Mouse (Mus musculus): ENCODE measurements around the gene Edem1.

The Edem1 gene

DNA sequence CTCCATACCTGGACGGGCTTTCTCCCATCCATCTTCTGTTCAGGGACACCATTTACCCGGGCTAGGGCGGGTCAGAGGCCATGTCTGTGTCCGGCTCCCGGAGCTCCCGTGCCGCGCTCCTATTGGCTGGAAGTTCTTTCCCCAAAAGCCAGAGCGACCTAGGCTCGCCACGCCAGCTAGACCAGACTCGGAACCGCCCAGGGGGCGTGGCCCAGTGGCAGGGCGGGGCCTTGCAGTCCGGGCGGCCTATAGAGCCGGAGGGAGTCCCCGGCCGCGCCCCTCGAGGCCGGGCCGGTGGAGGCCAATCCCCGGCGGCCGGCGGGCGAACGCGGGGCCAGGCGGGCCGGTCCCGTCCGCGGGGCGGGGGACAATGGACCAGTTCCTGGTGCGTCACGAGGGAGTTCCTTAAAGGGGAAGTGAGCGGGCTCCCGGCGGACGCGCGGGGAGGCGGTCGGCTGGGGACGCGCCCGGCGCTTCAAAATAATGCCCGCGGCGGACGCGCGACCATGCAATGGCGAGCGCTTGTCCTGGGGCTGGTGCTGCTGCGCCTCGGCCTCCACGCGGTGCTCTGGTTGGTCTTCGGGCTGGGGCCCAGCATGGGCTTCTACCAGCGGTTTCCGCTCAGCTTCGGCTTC, at the start of gene Edem1:
TSS of gene Edem1 (plus strand) at position 408 of the 635 bp plus-strand sequence.
- TF ChIP-seq GATA4 (IDR thresholded peaks at IDR 0.05; ENCODE audit: insufficient replicate concordance, low read length) = no peak

DNA sequence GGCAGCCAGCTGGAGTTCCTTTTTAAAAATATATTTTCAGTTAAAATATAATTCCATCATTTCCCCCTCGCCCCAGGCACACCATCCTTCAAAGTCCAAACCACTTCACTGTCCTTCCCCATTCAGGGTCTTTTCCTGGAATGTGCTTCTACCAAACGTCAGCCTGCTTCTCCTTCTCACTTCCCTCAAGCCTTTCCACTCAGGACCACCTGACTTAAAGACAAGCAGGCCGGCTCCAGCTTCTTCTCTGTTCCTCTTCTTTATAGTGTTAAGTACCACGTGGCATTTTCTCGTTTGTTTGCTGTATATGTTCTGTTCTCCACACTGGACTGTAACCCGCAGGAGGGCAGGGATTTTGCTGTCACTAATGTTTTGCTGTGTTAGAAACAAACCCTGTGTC, 46.6 kb upstream of the Edem1 start:
- no peak for TF ChIP-seq GATA4 (IDR thresholded peaks at IDR 0.05; ENCODE audit: insufficient replicate concordance, low read length)

DNA sequence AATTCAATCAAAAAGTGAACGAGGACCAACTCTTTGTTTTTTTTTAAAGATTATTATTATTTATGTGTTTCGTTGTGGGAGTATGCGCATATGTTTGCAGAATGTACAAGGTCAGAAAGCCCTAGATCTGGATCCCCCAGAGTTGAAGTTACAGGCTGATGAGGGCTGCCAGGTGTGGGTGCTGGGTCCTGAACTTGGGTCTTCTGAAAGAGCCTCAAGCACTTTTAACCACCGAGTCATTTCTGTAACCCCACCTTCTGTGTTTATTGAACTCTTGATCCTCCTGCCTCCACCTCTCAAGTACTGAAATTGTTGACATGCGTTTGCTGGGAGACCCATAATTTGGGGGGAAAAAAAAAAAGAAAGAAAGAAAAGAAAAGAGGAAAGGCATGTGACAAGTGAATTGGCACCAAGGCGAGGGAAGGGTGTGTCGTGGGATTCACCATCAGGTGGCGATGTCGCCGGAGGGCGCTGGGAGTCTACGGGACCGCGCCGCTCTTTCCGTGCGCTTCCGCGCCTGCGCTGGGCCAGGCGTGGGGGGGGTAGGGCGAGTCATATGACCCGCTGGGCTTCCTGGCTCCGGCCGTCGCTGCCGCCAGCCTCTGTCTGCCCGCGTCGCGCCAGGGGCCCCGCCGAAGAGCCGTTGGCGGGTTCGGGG, 45.8 kb upstream of the Edem1 start, which contains the start of gene Arl8b:
TSS of gene Arl8b (plus strand) at position 574 of the 658 bp plus-strand sequence.
- TF ChIP-seq GATA4 (IDR thresholded peaks at IDR 0.05; ENCODE audit: insufficient replicate concordance, low read length) = peak; percentile 9; the same call in 1 of the 2 replicates

DNA sequence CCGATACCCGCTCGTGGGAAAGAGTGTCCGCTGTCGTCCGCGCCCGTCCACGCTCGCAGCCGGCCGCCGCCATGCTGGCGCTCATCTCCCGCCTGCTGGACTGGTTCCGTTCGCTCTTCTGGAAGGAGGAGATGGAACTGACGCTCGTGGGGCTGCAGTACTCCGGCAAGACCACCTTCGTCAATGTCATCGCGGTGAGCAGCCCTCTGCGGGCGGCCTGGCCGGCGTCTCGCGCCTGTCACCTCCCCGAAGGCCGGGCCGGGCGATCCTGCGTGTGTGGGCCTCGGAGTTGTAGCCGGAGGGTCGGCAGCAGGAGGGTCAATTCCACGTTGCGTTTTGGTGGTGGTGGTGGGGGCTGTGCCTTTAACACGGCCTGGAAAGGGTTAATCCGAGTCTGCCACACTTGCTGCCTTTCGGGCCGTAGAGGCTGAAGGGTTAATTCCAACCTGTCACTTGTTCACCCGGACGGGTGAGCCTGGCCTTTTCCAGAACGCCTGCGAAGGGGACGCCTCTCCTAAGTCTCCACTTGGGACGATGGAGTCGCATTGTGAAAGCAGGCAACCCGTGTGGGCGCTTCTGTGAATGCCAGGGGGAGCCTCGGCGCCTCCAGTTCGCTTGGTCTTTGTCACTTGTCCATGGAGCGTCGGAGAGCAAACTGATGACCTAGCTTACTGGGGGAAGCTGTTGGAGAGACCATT, 45.1 kb upstream of the Edem1 start:
- TF ChIP-seq GATA4 (IDR thresholded peaks at IDR 0.05; ENCODE audit: insufficient replicate concordance, low read length) = no peak

DNA sequence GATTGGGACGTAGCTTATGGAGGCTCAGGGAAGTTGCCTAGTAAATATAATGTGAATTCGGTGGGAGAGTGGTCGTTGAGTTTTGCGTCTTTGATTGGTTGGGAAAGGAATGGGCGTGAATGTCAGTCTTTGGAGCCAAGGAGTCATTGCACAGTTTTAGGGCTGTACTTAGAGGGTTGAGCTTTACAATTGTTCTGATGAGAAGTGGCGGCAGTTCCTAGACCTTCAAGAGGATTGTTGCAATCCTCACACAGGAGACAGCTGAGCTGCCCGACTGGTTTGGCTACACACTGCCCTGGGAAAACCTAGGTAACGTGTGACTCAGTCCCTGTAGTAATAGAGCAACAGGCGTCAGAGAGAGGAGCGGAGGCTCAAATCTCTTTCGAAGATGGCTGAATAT, 44.4 kb upstream of the Edem1 start:
- no peak for TF ChIP-seq GATA4 (IDR thresholded peaks at IDR 0.05; ENCODE audit: insufficient replicate concordance, low read length)

DNA sequence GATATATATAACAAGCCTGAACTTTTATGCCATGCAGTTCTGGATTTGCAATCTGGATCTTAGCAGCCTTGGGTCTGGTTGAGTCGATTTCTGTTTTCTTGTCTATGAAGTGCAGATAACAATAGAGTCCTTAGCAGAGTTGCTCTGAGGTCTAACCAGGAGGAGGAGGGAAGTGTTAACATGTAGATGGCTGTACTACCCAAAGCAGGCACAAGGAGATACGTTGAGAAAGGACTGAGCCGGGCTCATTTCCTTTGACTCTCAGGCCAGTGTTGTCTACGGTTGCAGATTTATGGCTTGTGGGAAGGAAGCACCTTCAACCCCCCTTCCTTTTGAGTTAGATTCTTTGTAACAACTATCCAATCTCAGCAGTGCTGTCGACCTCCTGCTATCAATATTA, 43.6 kb upstream of the Edem1 start:
- no peak for TF ChIP-seq GATA4 (IDR thresholded peaks at IDR 0.05; ENCODE audit: insufficient replicate concordance, low read length)

DNA sequence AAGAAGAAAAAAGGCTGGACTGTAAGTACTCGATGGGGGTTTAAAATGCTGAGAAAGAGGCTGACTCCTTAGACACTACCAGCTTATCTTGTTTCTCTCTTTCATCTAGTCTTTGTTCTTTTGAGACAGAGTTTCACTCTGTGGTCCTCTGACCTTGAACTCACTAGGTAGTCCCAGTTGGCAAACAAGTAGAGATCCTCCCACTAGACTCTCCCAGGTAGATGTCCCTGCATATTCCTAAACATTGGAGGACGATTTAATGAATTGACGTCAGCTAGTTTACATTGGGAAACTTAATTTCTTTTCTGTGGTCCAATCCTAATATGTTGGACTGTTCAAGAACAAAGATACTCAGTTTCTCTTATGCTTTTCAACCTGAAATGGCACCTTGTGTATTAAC, 42.9 kb upstream of the Edem1 start:
- TF ChIP-seq GATA4 (IDR thresholded peaks at IDR 0.05; ENCODE audit: insufficient replicate concordance, low read length) = no peak

DNA sequence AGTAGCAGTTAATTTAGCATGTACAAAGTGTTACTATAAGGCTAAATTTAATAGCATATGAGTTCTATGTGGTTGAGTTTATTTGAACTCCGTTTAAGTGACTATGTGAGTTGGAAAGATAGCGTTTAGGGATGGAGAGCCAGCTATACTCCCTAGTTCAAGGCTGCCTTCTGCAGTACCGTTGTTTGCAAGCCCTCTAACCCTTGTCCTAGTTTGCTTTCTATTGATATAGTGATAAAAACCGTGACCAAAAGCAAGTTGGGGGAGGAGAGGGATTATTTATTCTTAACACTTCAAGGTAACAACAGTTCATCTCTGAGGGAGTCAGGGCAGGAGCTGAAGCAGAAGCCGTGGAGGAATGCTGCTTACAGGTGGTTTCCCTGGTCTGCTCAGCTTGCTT, 36.9 kb upstream of the Edem1 start:
- TF ChIP-seq GATA4 (IDR thresholded peaks at IDR 0.05; ENCODE audit: insufficient replicate concordance, low read length) = peak; percentile 25; the same call in 1 of the 2 replicates

DNA sequence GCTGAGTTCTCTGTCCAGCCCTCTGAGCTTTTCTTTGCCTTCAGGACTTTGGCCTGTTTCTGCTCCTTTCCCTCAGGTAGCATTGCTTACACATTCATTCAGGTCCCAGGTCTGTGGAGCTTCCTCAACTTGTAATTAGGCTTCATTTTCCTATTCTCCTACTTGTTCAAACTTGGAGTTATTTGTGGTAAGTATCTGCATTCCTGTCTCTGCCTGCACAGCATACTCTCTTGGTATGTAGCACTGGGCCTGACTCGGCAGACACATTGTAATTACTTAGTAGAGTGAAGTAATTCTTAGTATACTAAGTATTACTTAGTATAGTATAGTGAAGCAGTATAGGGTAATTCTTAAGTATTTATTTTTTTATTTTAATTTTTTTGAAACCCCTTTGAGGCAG, 32.5 kb upstream of the Edem1 start:
- no peak for TF ChIP-seq GATA4 (IDR thresholded peaks at IDR 0.05; ENCODE audit: insufficient replicate concordance, low read length)

DNA sequence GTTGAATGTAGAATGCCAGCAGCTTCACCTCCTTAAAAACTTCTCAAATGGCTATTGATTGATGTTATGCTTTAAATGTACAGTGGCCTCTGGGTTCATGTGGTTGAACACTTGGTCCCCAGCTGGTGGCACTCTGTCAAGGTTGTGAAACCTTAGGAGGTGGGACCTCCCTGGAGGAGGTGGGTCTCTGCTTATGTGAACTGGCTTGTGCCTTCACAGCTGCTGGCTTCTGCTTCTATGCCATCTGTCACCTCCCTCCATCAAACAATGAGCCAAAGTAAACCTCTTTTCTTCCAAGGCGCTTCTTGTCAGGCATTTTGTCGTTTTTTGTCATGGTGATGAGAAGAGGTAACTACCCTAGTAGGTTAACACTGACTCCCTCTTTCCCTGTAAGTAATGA, 31.7 kb upstream of the Edem1 start:
- TF ChIP-seq GATA4 (IDR thresholded peaks at IDR 0.05; ENCODE audit: insufficient replicate concordance, low read length) = no peak

DNA sequence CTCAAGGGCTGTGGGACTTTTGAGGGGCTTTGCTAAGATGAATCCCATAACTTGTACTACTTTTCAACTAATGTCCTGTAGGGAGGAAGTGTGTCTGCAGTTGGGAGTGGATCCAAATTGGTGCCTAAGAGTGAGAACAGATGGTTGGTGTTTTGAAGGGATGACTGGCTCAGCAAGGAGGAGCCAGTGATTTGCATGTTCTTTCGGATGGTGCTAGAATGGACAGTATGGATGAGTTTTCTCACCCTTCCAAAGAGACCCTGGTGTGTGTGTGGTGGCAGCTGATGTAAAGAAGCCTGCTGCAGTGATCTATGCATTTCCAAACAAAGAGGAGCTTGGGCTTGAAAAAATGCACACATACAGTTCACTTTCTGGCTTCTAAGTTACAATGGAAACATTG, 23.2 kb upstream of the Edem1 start:
- no peak for TF ChIP-seq GATA4 (IDR thresholded peaks at IDR 0.05; ENCODE audit: insufficient replicate concordance, low read length)

DNA sequence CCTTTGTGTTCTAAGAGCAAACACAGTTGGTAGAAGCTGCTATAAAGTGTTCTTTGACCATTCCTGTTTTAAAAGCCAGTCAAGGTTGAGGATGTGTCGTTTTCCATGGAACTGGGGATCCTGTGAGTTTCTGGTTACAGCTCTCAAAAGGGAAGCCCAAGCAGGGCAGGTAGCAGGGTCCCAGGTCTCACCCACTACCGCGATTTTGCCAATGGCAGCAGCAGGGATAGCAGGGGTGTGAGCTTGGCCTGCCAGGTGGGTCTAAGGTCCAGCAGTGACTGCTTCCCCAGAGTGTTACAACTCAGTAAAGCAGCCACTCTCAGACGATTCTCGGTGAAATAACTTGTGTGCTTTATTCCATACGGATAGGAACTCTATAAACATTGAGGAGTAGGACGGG, 22.6 kb upstream of the Edem1 start:
- no peak for TF ChIP-seq GATA4 (IDR thresholded peaks at IDR 0.05; ENCODE audit: insufficient replicate concordance, low read length)

DNA sequence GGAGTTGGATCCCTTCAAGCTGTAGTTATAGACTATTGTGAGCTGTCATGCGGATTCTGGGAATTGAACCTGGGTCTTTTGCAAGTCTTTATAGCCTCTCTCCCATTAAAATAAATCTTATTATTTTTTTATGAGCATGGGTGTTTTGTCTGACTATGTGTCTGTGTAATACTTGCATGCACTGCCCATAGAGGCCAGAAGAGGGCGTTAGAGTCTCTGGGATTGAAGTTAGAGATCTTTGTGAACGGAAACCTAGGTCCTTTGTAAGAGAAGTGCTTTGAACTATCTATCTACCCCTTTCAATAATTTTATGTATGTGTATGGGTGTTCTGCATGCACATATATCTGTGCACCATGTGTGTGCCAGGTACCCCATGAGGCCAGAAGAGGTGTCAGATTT, 21.0 kb upstream of the Edem1 start:
- TF ChIP-seq GATA4 (IDR thresholded peaks at IDR 0.05; ENCODE audit: insufficient replicate concordance, low read length) = no peak

DNA sequence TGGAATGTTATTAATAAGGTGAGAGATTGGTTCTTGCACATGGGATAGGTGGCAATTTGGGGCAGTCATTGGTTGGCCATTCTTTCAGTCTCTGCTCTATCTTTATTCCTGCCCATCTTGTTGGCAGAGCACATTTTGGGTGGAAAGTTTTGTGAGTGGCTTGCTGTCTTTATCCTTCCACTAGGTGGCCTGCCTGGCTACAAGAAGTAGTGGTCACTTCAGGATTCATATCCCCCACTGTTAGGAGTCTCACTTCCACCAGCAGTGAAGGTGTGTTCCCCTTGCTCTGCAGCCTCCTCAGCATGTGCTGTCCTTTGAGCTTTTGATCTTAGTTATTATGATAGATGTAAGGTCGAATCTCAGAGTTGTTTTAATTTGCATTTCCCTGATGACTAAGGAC, 19.7 kb upstream of the Edem1 start:
- no peak for TF ChIP-seq GATA4 (IDR thresholded peaks at IDR 0.05; ENCODE audit: insufficient replicate concordance, low read length)

DNA sequence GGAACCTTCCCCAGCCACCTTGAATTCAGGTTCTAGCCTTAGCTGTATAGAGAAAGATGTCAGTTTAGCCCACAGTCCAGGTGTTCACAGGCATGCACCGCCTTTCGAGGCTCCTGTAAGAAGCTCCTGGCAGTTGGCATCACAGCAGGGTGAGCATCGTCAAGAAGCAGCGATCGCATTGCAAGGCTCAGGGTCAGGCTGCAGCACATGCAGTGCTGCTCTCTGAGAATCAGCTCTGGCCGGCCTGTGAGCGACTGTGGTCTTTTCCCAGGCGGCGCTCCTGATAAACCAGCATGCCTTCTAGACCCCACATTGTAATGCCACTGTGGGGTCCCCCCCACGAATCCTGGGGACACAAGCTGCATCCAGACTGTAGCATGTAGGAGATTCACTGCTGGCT, 18.2 kb upstream of the Edem1 start:
- no peak for TF ChIP-seq GATA4 (IDR thresholded peaks at IDR 0.05; ENCODE audit: insufficient replicate concordance, low read length)

DNA sequence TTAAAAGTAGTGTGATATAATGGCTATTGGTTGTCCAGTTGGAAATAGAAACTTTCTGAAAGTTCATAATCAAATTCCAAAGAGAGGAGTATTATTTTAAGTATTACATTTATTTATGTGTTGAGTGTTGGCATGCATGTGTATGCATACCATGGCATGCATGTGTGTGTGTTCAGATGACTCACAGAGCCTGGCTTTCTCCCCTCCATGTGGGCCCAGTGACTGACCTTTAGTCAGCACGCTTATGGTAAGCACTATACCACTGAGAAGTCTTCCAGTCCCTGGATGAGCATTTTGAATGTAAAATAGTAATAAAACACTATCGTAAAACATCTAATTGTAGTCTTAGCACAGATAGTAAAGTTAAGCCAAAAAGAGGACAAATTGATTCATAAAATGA, 16.3 kb upstream of the Edem1 start:
- TF ChIP-seq GATA4 (IDR thresholded peaks at IDR 0.05; ENCODE audit: insufficient replicate concordance, low read length) = no peak
